Mouse (Mus musculus): ENCODE measurements around the gene Adamts17. TPM values are rescaled to one million over a fixed set of nuclear protein-coding genes. Genes with fewer than 3 reads are reported as not detected.

Gene Adamts17
- polyA plus RNA-seq, 2 experiments = 16.0 to 19.5 TPM

DNA sequence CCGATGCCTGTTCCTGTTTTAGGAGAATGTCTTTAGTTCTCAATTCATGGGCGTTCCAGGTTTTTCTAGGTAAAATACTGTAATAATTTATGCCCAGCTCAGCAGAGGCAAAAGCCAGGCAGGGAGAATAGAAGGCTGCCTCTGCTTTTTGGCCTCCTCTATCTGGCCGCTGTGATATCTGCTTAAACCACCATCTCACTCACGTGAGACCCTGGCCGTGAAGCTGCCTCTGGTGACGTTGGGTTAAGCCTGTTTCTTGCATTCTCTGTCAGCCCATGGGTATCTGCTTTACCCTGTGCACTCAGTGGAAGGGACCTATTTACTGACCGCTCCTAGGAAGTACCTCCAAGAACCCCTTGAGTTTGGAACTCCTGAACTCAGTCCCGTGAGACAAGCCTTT is 187.7 kb downstream of the Adamts17 start:
- TF ChIP-seq POLR2A (IDR thresholded peaks at IDR 0.05; ENCODE audit: borderline replicate concordance, extremely low read depth, insufficient read depth, insufficient read length) = no peak
- peaks cover 12% of the 10 kb centered on the region for H3K4me1 ChIP-seq (ENCODE audit: control insufficient read depth, insufficient read depth, low read length)
- H3K27me3 ChIP-seq (ENCODE audit: control insufficient read depth, insufficient read depth, low read length) = no peaks in the 10 kb centered on the region
- ATAC-seq (ENCODE audit: low FRiP score, low read depth) (no peak), DNase-seq (ENCODE audit: low spot score) (no peak)
- no peak overlapping the region for H3K9ac ChIP-seq (ENCODE audit: low read depth, low read length, severe bottlenecking)
- H3K4me2 ChIP-seq (replicated peaks; ENCODE audit: low read depth, low read length, severe bottlenecking) = no peak overlapping the region
- WGBS = 70% methylated on average over 8 of the region's 8 CpGs
- H3K9me3 ChIP-seq (ENCODE audit: control insufficient read depth, low read length) = no peaks in the 10 kb centered on the region
- no peak overlapping the region for H3K4me3 ChIP-seq (replicated peaks; ENCODE audit: low read length)
- 0 out of 2 replicates have a peak, but pooled peaks cover 3% of the 10 kb centered on the region for H3K36me3 ChIP-seq (ENCODE audit: control insufficient read depth, insufficient read depth, low read length)
- H3K27ac ChIP-seq (replicated peaks; ENCODE audit: low read depth, low read length) = no peak overlapping the region; the same call in none of the 2 replicates

DNA sequence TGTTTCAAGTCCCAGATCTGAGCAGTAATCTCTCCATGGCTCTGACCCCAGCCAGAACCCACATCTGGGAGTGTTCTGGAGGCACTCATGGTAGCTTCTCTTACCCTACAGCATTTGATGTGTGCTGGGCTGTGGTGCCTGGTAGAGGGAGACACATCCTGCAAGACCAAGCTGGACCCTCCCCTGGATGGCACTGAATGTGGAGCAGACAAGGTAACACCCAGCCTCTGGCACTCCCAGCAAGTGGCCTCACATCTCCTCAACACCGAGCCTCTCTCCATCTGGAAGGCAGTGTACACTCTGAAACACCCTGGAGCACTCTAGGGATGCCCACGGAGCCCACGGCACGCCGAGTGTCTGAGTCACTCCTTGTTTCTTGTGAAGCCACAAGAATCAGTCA is 188.2 kb downstream of the Adamts17 start:
- 83% methylated on average over 5 of the region's 5 CpGs for WGBS
- ATAC-seq (ENCODE audit: low FRiP score, low read depth) (no peak), DNase-seq (ENCODE audit: low spot score) (no peak)
- Histone ChIP-seq H3K4me1 (ENCODE audit: control insufficient read depth, insufficient read depth, low read length) (peaks cover 12% of the 10 kb centered on the region), H3K27ac (replicated peaks; ENCODE audit: low read depth, low read length) (no peak overlapping the region; the same call in 1 of the 2 replicates), H3K9ac (ENCODE audit: low read depth, low read length, severe bottlenecking) (no peak overlapping the region), H3K9me3 (ENCODE audit: control insufficient read depth, low read length) (no peaks in the 10 kb centered on the region), H3K36me3 (ENCODE audit: control insufficient read depth, insufficient read depth, low read length) (0 out of 2 replicates have a peak, but pooled peaks cover 5% of the 10 kb centered on the region), H3K4me2 (replicated peaks; ENCODE audit: low read depth, low read length, severe bottlenecking) (no peak overlapping the region), H3K27me3 (ENCODE audit: control insufficient read depth, insufficient read depth, low read length) (no peaks in the 10 kb centered on the region), H3K4me3 (replicated peaks; ENCODE audit: low read length) (no peak overlapping the region)
- no peak for TF ChIP-seq POLR2A (IDR thresholded peaks at IDR 0.05; ENCODE audit: borderline replicate concordance, extremely low read depth, insufficient read depth, insufficient read length)

DNA sequence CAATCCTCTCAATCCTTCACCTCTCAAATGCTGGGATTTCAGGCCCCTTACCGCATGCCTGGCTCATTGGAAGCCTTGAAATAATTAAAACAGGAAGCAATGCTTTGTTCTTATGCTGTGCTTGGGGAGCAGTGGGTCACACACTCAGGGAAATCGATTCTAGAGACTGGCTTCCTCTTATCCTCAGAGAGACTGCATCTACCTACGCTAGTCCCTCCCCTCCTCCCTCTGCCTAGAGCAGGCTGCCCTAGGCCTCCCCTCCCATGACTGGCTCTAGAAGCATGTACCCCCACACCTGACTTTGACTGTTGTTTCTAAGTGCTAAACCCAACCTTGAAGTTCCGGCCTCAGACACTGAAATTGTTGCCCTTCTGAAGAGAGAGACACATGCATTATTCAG is 189.4 kb downstream of the Adamts17 start:
- 0 out of 2 replicates have a peak, but pooled peaks cover 8% of the 10 kb centered on the region for H3K36me3 ChIP-seq (ENCODE audit: control insufficient read depth, insufficient read depth, low read length)
- 62% methylated on average over 4 of the region's 4 CpGs for WGBS
- DNase-seq (ENCODE audit: low spot score) (no peak), ATAC-seq (ENCODE audit: low FRiP score, low read depth) (no peak)
- H3K4me1 ChIP-seq (ENCODE audit: control insufficient read depth, insufficient read depth, low read length) = peaks cover 12% of the 10 kb centered on the region
- H3K9me3 ChIP-seq (ENCODE audit: control insufficient read depth, low read length) = no peaks in the 10 kb centered on the region
- no peak overlapping the region for H3K4me3 ChIP-seq (replicated peaks; ENCODE audit: low read length)
- no peak overlapping the region for H3K9ac ChIP-seq (ENCODE audit: low read depth, low read length, severe bottlenecking)
- no peak for TF ChIP-seq POLR2A (IDR thresholded peaks at IDR 0.05; ENCODE audit: borderline replicate concordance, extremely low read depth, insufficient read depth, insufficient read length)
- no peak overlapping the region for H3K27ac ChIP-seq (replicated peaks; ENCODE audit: low read depth, low read length)
- no peaks in the 10 kb centered on the region for H3K27me3 ChIP-seq (ENCODE audit: control insufficient read depth, insufficient read depth, low read length)
- no peak overlapping the region for H3K4me2 ChIP-seq (replicated peaks; ENCODE audit: low read depth, low read length, severe bottlenecking)

DNA sequence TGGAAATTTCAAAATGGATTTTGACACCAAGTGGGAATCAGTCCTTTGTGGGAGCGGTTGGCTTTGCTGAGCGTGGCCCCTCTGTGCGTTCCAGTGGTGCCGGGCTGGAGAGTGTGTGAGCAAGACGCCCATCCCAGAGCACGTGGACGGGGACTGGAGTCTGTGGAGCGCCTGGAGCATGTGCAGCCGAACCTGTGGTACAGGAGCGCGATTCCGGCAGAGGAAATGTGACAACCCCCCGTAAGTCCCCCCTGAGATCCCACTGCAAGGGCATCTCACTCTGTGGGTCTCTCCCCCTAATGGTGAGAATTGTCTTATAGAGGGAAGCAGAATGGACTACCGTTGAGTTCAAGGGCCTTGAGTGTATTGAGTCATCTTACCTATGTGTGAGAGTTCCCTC is 189.9 kb downstream of the Adamts17 start:
- Histone ChIP-seq H3K9me3 (ENCODE audit: control insufficient read depth, low read length) (no peaks in the 10 kb centered on the region), H3K27ac (replicated peaks; ENCODE audit: low read depth, low read length) (no peak overlapping the region), H3K4me2 (replicated peaks; ENCODE audit: low read depth, low read length, severe bottlenecking) (no peak overlapping the region), H3K4me3 (replicated peaks; ENCODE audit: low read length) (no peak overlapping the region), H3K27me3 (ENCODE audit: control insufficient read depth, insufficient read depth, low read length) (no peaks in the 10 kb centered on the region), H3K36me3 (ENCODE audit: control insufficient read depth, insufficient read depth, low read length) (0 out of 2 replicates have a peak, but pooled peaks cover 8% of the 10 kb centered on the region), H3K9ac (ENCODE audit: low read depth, low read length, severe bottlenecking) (no peak overlapping the region), H3K4me1 (ENCODE audit: control insufficient read depth, insufficient read depth, low read length) (peaks cover 12% of the 10 kb centered on the region)
- DNase-seq (ENCODE audit: low spot score) (no peak), ATAC-seq (ENCODE audit: low FRiP score, low read depth) (no peak)
- WGBS = 92% methylated on average over 14 of the region's 14 CpGs
- no peak for TF ChIP-seq POLR2A (IDR thresholded peaks at IDR 0.05; ENCODE audit: borderline replicate concordance, extremely low read depth, insufficient read depth, insufficient read length)

DNA sequence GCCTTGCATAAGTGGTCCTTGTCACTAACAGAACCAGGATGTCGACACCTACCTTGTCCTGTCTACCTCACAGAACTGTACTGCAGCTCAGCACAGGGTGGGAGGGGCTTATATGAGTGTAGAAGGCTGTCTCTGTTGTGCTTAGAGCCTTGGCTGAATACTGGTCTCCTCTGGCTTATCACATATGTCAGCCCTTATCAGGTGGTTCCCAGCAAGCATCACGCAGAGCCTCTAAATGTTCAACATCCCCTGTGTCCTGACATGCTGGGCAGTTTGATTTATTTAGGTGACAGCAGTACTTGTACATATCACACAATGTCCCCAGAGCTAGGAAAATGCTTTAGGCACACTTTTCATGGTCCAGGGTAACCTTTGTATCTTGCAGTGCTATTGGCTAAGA is 191.7 kb downstream of the Adamts17 start:
- no peaks in the 10 kb centered on the region for H3K27me3 ChIP-seq (ENCODE audit: control insufficient read depth, insufficient read depth, low read length)
- H3K9me3 ChIP-seq (ENCODE audit: control insufficient read depth, low read length) = no peaks in the 10 kb centered on the region
- no peak for TF ChIP-seq POLR2A (IDR thresholded peaks at IDR 0.05; ENCODE audit: borderline replicate concordance, extremely low read depth, insufficient read depth, insufficient read length)
- DNase-seq (ENCODE audit: low spot score) (no peak), ATAC-seq (ENCODE audit: low FRiP score, low read depth) (no peak)
- no peak overlapping the region for H3K9ac ChIP-seq (ENCODE audit: low read depth, low read length, severe bottlenecking)
- H3K4me3 ChIP-seq (replicated peaks; ENCODE audit: low read length) = no peak overlapping the region
- H3K4me2 ChIP-seq (replicated peaks; ENCODE audit: low read depth, low read length, severe bottlenecking) = no peak overlapping the region
- H3K4me1 ChIP-seq (ENCODE audit: control insufficient read depth, insufficient read depth, low read length) = peaks cover 6% of the 10 kb centered on the region
- H3K27ac ChIP-seq (replicated peaks; ENCODE audit: low read depth, low read length) = no peak overlapping the region
- H3K36me3 ChIP-seq (ENCODE audit: control insufficient read depth, insufficient read depth, low read length) = 0 out of 2 replicates have a peak, but pooled peaks cover 8% of the 10 kb centered on the region
- 94% methylated on average over 2 of the region's 2 CpGs for WGBS

DNA sequence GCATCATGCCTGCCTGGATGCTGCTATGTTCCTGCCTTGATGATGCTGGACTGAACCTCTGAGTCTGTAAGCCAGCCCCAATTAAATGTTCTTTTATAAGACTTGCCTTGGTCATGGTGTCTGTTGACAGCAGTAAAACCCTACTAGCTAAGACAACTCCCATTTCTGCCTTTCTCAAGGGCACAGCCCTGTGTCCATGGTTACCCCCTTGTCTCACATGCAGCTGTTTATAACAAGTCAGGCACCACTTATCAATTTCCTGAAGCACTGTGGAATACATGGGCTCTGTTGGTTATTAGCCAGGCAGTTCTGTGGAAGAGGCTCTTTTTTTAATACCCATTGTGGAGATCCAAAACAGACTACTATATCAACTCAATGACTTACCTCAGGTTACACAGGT is 193.1 kb downstream of the Adamts17 start:
- Histone ChIP-seq H3K9ac (ENCODE audit: low read depth, low read length, severe bottlenecking) (no peak overlapping the region), H3K27me3 (ENCODE audit: control insufficient read depth, insufficient read depth, low read length) (no peaks in the 10 kb centered on the region), H3K27ac (replicated peaks; ENCODE audit: low read depth, low read length) (no peak overlapping the region), H3K4me2 (replicated peaks; ENCODE audit: low read depth, low read length, severe bottlenecking) (no peak overlapping the region), H3K9me3 (ENCODE audit: control insufficient read depth, low read length) (no peaks in the 10 kb centered on the region), H3K4me1 (ENCODE audit: control insufficient read depth, insufficient read depth, low read length) (peaks cover 3% of the 10 kb centered on the region; the same call in 1 of the 2 replicates), H3K4me3 (replicated peaks; ENCODE audit: low read length) (no peak overlapping the region), H3K36me3 (ENCODE audit: control insufficient read depth, insufficient read depth, low read length) (0 out of 2 replicates have a peak, but pooled peaks cover 8% of the 10 kb centered on the region)
- no peak for TF ChIP-seq POLR2A (IDR thresholded peaks at IDR 0.05; ENCODE audit: borderline replicate concordance, extremely low read depth, insufficient read depth, insufficient read length)
- DNase-seq (ENCODE audit: low spot score) (no peak), ATAC-seq (ENCODE audit: low FRiP score, low read depth) (no peak)

All from limb, embryonic 14.5 days (tissue).